Mouse (Mus musculus): ENCODE data around the gene 6030408B16Rik. TPM values are rescaled to one million over a fixed set of nuclear protein-coding genes. Genes with fewer than 3 reads are reported as not detected.

Gene 6030408B16Rik
- total RNA-seq (2014; fragmentation: Nextera tagmentation): not detected in 2 replicates
- total RNA-seq (2017): not detected in 2 replicates

- no peak; the same call in 1 of the 2 replicates for ATAC-seq (replicated peaks; ENCODE audit: low FRiP score, low TSS enrichment, poor library complexity, severe bottlenecking)
Measured at GRCm38 (mm10) chr15:101293025-101293621, at the start of gene 6030408B16Rik. Gene 6030408B16Rik, plus strand, starts transcription at chr15:101293212.

GRCm38 (mm10) chr15:101244012-101244411, 49.0 kb upstream of the 6030408B16Rik start:
- no peak for ATAC-seq (replicated peaks; ENCODE audit: low FRiP score, low TSS enrichment, poor library complexity, severe bottlenecking)

- ATAC-seq (replicated peaks; ENCODE audit: low FRiP score, low TSS enrichment, poor library complexity, severe bottlenecking): peak; percentile 100
Measured at GRCm38 (mm10) chr15:101246231-101247154, 46.5 kb upstream of the 6030408B16Rik start.

DNA sequence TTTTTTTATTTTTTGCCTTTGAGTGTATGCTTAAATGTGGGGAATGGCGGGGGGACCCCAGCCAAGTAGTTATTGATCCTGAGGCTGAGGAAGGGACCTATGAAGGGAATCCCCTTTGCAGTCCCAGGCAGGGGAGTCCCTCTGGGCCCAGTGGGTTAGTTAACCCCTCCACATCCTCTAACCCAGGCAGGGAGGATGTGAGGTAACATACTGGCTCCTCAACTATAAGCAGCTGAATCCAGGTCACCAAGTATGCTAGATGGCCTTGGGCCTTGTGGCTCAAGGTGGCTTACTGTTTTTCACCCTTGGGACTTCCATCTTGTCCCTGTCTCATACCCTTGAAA, 45.9 kb upstream of the 6030408B16Rik start:
- ATAC-seq (replicated peaks; ENCODE audit: low FRiP score, low TSS enrichment, poor library complexity, severe bottlenecking): no peak

DNA sequence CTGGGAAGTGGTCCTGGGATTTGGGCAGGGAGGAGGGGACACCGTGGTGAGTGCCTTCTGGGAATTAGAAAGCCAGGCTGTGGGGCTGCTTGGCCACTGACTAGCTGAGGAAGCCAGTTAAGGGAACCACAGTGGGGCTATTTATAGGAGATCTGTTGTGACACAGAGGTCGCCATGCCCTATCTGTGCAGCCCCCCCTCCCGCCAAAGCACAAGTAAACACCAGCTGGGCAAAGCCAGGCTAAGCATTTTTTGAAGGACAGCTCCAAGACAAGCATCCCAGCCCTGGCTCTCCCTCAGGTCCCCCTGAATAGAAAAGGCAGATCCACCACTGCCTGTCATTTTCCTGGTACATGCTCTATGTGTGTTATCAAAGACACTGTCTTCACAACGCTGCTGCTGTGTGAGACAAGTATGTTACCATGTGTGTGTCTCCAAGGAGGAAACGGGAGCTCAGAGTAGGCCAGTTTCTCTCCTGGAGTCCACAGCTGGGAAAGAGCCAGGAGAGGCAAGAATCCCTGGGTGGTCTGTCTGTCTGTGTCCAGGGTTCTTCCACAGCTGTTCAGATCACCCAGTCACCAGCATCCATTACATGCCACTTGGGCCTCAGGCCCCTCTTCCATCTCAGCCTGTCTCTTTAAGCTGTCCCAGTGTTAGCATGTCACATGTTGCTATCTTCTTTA, 44.8 kb upstream of the 6030408B16Rik start:
- no peak for ATAC-seq (replicated peaks; ENCODE audit: low FRiP score, low TSS enrichment, poor library complexity, severe bottlenecking)

DNA sequence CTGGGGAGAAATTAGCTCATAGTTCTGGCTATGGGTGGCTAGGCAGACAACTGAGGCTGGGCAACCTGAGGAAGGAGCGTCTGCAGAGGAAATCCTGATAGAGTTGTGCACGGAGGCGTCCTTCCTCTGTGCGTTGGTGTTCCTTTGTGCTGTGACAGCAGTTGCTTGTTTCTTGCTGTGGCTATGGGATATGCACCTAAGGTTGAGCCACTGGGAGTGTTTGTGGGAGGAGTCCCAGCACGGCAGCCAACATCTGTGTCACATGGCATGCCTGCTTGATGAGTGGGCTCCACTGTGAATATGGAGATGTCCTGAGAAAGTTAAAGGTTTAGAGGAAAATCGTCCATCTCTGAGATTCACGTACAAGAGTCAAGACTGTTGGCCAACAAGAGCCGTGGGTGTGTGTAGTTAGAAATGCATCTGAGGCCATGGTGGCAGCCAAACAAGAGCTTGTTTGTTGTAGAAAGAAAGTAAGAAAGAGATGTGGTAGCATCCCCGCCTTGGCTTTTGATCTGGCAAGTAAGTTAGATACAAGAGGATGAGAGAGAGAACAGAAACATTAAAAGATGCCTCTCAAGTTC, 42.7 kb upstream of the 6030408B16Rik start:
- no peak for ATAC-seq (replicated peaks; ENCODE audit: low FRiP score, low TSS enrichment, poor library complexity, severe bottlenecking)

DNA sequence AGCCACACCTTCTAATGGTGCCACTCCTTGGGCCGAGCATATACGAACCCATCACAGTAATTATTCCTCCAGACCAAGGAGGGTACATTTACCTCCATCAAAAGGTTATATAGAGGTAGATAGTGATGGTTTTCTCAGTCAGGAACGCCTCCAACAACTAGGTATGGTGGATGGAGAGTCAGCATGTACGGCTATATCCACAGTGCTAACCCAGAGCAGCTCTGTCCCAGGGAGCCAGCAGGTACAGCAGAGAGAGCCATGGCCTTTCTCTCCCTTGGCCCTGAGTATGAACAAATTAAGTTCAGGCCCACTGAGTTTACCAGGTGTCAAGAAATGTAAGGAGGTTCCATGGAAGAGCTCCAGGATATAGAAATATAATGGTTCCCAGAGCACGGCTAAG, 41.1 kb upstream of the 6030408B16Rik start:
- no peak for ATAC-seq (replicated peaks; ENCODE audit: low FRiP score, low TSS enrichment, poor library complexity, severe bottlenecking)

DNA sequence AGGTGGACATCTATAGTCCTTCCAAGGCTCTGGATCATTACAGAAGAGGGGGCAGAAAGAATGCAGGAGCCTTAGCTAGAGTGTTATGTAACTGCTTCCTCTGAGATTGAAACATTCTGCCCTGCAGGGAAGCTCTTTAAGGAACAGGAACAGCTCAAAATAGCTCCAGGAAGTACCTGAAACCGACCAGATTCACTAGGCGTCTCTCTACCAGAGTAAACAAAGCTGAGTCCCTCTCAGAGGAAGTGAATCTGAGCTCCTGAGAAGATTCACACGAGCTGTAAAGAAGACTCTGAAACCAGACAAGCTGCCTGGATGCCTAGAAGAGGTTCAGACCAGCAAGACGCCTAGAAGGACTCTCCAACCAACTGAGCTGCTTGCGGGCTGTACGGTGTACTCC, 40.4 kb upstream of the 6030408B16Rik start:
- no peak for ATAC-seq (replicated peaks; ENCODE audit: low FRiP score, low TSS enrichment, poor library complexity, severe bottlenecking)

DNA sequence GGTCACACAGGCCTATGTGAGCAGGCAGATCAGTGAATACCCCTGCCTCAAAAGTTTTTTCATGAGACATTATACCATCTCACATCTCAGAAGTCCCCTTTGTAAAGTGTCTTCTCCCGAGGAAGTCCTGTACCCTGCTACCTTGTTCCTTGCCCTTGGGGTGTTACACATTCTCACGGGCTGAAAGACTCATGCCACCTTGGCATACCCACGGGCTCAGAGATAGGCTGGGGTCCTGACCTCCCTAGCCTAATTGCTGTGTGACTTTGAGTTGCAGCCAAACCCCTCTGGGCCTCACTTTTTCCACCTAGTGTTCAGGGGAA, 39.5 kb upstream of the 6030408B16Rik start:
- no peak for ATAC-seq (replicated peaks; ENCODE audit: low FRiP score, low TSS enrichment, poor library complexity, severe bottlenecking)

DNA sequence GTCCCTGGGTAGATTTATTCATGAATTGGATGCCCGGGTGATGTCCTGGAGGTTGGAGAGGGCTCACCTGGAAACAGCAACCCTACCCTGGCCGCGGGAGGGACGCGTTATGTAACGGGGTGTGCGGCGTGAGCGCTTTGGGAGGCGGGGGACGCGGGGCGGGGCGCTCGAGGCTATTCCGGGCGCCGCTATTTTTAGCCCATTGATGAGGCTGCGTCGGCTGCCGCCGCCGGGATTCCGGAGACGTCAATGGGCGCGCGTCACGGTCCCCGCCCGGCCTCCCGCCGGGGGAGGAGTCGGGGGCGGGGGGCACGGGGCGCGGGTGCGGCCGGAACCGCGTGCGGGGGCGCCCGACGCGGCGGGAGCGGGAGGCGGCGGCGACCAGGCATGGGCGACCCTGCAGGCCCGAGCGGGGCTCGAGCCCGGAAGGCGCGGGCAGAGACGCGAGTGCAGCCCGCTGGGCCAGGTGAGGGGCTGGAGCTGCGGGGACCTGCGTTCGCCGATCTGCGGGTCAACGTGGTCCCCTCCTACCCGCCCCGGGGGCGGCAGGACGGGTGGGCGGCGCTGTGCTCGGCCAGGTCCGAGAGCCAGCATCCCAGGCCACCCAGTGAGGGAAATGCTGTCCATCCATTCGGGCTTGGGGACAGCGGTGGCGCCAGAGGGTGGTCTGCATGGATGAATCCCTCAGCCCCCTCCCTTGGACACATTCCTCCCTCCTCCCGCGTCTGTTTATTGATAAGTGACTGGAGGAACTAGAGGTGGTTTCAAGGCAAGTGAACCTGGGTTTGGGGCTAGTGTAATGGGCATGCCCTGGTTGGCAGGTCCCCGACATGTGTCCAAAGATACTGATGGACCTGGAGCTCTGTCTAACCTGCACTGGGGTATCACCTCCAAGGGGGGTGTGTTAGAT, 38.9 kb upstream of the 6030408B16Rik start, which contains the start of gene Nr4a1:
Gene Nr4a1, plus strand, starts transcription at position 384 of the 910 bp plus-strand sequence.
- ATAC-seq (replicated peaks; ENCODE audit: low FRiP score, low TSS enrichment, poor library complexity, severe bottlenecking): no peak

DNA sequence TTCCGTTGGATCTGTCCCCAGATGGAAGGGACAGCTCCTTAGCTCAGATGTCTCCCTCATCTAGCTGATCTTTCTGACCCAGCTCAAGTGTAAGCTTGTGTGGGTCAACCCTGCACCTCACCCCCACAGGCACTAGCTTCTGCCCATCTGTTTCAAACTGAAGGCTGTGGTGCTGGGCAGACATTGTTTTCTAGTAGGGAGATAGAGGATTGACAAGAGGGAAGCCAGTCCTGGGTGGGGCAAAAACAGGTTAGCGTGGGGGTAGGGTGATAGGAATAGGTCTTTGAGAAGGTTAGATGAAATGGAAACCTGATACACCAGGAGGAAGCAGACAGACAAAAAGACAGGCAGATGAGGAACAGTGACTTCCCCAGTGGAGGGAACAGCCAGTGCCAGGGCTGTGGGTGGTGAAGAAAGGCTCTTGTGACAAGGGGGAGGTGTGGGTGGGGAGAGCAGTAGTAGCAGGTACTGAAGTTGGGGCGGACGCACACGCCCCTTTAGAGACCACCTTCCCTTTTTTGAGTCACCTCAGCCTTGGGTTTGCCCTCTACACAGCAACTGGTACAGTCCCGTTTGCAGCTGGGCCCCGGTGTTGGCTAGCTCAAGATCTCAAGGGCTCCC, 37.1 kb upstream of the 6030408B16Rik start:
- no peak for ATAC-seq (replicated peaks; ENCODE audit: low FRiP score, low TSS enrichment, poor library complexity, severe bottlenecking)

DNA sequence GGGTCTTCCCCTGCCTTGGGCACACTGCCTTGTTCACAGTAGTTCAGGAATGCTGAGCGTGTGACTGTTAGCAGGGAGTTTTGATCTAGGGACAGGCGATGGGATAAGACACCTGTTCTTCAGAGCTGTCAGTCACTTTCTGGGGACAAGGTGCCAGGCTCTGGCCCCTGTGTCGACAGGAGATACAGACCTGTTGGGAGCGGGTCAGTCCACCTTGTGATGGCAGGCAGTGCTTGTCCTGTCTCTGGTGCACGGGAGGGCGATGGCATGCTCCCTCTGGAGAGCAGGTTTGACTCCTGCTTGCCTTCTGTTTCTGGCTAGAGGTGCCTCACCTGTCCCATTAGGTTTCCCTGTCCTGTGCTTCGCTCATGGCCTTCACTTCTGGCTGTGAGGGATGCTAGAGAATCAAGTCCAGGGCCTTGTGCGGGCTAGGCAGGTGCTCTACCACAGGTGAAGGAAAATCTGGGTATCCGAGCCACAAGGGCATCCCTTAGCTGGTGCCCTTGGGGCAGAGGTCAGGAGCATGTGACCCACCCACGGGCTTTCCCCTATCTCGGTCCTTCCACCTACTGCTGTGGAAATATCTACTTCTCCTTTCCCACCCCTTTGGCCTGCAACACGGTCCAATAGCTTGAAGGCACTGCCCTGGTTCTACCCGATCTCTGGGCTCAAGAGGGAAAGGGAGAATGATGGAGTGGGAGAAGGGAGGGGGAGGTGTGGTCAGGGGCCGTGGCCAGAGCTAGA, 36.4 kb upstream of the 6030408B16Rik start:
- no peak for ATAC-seq (replicated peaks; ENCODE audit: low FRiP score, low TSS enrichment, poor library complexity, severe bottlenecking)

- ATAC-seq (replicated peaks; ENCODE audit: low FRiP score, low TSS enrichment, poor library complexity, severe bottlenecking): no peak
Measured at GRCm38 (mm10) chr15:101258420-101258819, 34.6 kb upstream of the 6030408B16Rik start.

DNA sequence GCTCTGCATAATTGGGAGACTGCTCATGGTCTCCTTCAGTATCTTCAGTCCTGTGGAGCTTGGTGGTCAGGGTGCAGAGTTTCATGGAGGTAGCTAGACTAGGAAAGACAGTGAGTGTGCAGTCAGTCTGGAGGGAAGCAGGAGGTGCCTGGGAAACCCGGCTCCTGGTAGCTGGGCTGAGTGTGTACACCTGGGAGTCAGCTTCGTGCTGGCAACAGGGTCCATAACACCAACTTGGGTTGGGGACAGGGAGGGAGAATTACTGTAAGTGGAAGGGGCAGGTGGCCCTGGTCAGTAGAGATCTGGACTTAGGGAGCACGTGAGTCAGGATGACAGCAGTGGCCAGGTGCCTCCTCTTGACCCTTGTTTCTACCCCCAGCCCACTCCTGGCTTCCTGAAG, 33.1 kb upstream of the 6030408B16Rik start:
- ATAC-seq (replicated peaks; ENCODE audit: low FRiP score, low TSS enrichment, poor library complexity, severe bottlenecking): no peak

DNA sequence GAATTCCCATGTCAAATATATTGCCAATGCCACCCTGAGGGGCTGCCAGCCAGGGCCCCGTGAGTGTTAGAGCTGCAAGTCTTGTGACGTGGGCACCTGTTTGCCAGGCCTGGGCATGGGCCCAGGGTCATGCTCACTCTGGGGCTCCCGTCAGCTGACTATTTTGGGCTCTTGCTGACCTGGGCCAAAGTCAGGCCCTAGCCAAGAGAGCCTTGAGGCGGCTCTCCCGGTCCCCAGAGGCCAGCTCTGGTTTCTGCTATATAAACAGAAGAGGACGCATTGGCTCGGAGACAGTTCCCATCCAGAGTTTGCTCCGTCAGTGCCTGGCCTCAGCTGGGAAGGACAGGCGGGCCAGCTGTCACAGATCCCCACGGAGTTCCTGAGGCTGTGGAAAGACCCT, 32.6 kb upstream of the 6030408B16Rik start:
- ATAC-seq (replicated peaks; ENCODE audit: low FRiP score, low TSS enrichment, poor library complexity, severe bottlenecking): no peak

DNA sequence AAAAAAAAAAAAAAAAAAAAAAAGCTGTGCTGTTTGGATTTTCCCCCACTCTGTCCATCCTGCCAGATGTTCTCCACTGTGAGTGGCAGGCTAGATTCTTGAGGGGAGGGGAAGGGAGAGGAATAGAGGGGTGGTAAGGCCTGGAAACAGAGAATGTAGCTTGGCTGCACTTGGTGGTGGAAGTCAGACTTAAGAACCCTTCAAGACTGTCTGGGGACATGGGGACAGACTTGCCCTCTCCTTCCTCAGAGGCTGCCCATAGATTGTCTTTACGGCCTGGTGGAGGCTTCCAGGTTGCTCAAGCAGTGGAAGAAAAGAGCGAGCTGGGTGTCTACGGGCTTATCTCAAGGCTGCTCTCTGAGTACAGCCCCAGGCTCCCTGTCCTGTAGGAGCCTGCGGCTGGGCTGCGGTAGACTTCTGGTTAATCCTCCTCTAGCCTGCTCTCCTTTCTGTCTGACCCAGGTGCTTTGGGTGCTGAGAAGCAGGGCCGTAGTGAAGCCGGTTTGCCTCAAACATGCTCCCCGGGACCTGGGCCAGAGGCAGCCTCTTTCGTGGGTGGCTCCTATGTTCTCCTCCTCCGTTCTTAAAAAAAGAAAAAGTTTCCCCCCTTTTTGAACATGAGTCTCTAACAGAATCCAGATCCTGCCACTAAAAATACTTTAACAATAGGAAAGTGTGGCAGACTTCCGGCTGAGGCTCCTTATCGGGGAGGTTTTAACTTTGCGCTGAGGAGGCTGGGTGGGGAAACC, 32.0 kb upstream of the 6030408B16Rik start:
- peak; percentile 47 for ATAC-seq (replicated peaks; ENCODE audit: low FRiP score, low TSS enrichment, poor library complexity, severe bottlenecking)

DNA sequence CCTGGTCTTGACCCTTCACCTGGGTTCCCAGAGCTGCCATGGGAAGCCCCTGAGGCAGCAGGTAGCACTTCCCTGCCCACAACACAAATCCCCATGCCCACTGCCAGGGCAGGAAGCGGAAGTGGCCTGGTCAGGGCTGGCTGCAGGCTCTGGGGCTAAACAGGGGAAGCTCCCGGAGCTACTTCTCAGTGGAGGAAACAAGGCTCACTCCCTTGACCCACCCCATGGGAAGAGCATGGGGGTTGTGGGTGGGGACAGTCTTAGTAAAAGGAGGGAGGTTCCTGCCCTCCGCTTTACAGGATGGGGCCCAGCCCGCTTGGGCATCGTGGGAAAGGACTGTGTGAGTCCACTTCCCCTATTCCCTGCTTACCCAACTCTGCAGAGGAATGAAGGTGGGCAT, 30.5 kb upstream of the 6030408B16Rik start:
- ATAC-seq (replicated peaks; ENCODE audit: low FRiP score, low TSS enrichment, poor library complexity, severe bottlenecking): no peak

Data from megakaryocyte-erythroid progenitor cell, adult 5-6 weeks (primary cell).